Mouse (Mus musculus) spleen, adult 18-20 months (tissue): ENCODE measurements around the gene Islr2.

Experiments
- DNase-seq, 2 experiments: peaks; one replicate each; pipeline ENCODE4 v3.0.0; 2022; ENCODE audit warnings: mixed read lengths in 2 of 2

Islr2 gene

GRCm38 (mm10) chr9:58150733-58151361 is 53.3 kb downstream of the Islr2 start:
- no peak for DNase-seq

GRCm38 (mm10) chr9:58148806-58149205 is 55.3 kb downstream of the Islr2 start:
- DNase-seq, result no peak
